Comparison of ENCODE assay signal across 8 mouse cellular contexts in the genomic region with DNA sequence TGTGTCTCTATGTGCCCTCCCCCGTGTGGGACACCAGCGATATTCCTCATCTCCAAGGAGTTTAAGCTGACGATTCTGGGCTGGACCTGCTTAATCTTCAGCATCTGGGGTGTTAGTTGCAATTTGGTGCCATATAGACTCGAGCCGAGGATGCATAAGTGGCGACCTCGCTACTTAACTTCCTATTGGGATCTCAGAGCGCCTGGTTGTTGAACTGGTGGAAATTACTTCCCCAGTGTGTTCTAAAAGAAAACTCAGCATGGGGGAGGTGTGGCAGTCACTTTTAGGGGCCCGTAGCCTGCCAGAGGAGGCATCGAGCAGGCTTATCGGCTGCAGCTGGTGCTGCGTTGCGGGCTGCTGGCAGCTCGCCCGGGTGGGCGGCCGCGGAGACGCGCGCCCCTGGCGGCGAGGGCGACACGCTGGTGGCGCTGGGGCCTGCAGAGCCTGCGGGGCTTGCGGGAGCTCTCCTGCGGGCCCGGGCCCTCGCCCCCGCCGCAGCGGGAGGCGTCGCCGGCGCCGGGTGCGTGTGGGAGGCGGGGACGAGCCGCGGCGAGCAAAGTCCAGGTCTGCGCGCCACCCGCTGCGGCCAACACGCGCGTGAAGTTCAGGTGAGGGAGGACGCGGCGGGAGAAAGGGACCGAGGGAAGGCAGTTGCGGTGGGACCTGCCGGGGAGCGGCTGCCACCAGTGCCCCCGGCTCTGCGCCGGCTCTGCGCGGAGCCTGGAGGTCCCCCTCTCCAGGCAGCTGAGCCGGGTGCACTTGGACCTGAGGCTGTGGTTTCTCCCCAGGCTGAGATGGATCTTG. TPM values are rescaled to one million over a fixed set of nuclear protein-coding genes. Genes with fewer than 3 reads are reported as not detected.
DNase-seq lines count a peak whose midpoint lies in the region; ATAC-seq and TF ChIP-seq lines count a peak whose summit lies in the region.

A gene (plus strand): TSS at position 418 of the 804 bp plus-strand sequence.

- DNase-seq in ES-E14 (ENCODE audit: low read depth, low spot score): peak; percentile 27
- peak; percentile 23 to 57 for DNase-seq in cerebellum, adult 18-20 months
- peak; percentile 85 for DNase-seq in forebrain, postnatal 0 days
- peak; percentile 72 for DNase-seq in heart, postnatal 36 days
- DNase-seq in layer of hippocampus, adult 2 months (ENCODE audit: low spot score in 2 of 2): peak; percentile 52 to 76
- peak; percentile 9 to 25 for DNase-seq in lung, adult 18-20 months

- peak; percentile 64 for TF ChIP-seq CTCF in forebrain, postnatal 0 days (IDR thresholded peaks at IDR 0.05; ENCODE audit: low read depth)
- TF ChIP-seq CTCF in layer of hippocampus, adult 2 months (conservative IDR thresholded peaks at IDR 0.05): peak; percentile 74
- TF ChIP-seq CTCF in testis, adult 2 months (IDR thresholded peaks at IDR 0.05; ENCODE audit: control insufficient read depth, insufficient read depth, insufficient replicate concordance, low read depth, low read length): no peak

- H3K4me1 ChIP-seq in ES-E14 (ENCODE audit: control insufficient read depth in 2 of 2, insufficient read depth in 2 of 2, low read length in 2 of 2, poor library complexity in 1 of 2): no peaks in the 10 kb centered on the region
- peaks cover 6% of the 10 kb centered on the region; the same call in 1 of the 2 replicates for H3K4me1 ChIP-seq in forebrain, postnatal 0 days (ENCODE audit: insufficient read depth)
- no peaks in the 10 kb centered on the region; the same call in 1 of the 2 replicates for H3K4me1 ChIP-seq in neural tube, embryonic 14.5 days (ENCODE audit: control insufficient read depth, insufficient read depth, low read length)
- peaks cover 7% of the 10 kb centered on the region for H3K4me1 ChIP-seq in testis, adult 2 months (ENCODE audit: control insufficient read depth, insufficient read depth, low read length)

- ATAC-seq in forebrain, postnatal 0 days: peak; percentile 95
- ATAC-seq in neural tube, embryonic 14.5 days (ENCODE audit: low read depth): peak; percentile 96

- H3K27ac ChIP-seq in ES-E14 (ENCODE audit: insufficient read depth, low read depth, low read length, poor library complexity, severe bottlenecking): no peak within 1 kb of the TSS
- no peak within 1 kb of the TSS for H3K27ac ChIP-seq in forebrain, postnatal 0 days (ENCODE audit: low read depth, low read length)
- peak within 1 kb of the TSS; percentile 74 for H3K27ac ChIP-seq in layer of hippocampus, adult 2 months
- no peak within 1 kb of the TSS for H3K27ac ChIP-seq in neural tube, embryonic 14.5 days (ENCODE audit: low read depth, low read length)
- no peak within 1 kb of the TSS for H3K27ac ChIP-seq in testis, adult 2 months (ENCODE audit: control insufficient read depth, insufficient read depth, low read depth, low read length)

- H3K27me3 ChIP-seq in forebrain, postnatal 0 days (ENCODE audit: insufficient read depth, low read length): no peaks in the 10 kb centered on the region
- H3K27me3 ChIP-seq in neural tube, embryonic 14.5 days (ENCODE audit: control insufficient read depth, insufficient read depth, low read length): no peaks in the 10 kb centered on the region
- H3K27me3 ChIP-seq in testis, adult 2 months (ENCODE audit: control insufficient read depth, insufficient read depth, low read length): no peaks in the 10 kb centered on the region

- under 1% methylated on average over 52 of the region's 65 CpGs for WGBS in forebrain, postnatal 0 days
- under 1% methylated on average over 65 of the region's 65 CpGs for WGBS in neural tube, embryonic 14.5 days

- no peak for TF ChIP-seq POLR2A in testis, adult 2 months (IDR thresholded peaks at IDR 0.05; ENCODE audit: control insufficient read depth, low read depth, low read length)

- H3K4me2 ChIP-seq in forebrain, postnatal 0 days (ENCODE audit: low read depth): peak within 1 kb of the TSS; percentile 91
- H3K4me2 ChIP-seq in neural tube, embryonic 14.5 days (ENCODE audit: low read depth, low read length): peak within 1 kb of the TSS; percentile 92

- peak within 1 kb of the TSS; percentile 71 for H3K9ac ChIP-seq in ES-E14 (ENCODE audit: insufficient read depth, low read depth, low read length, poor library complexity, severe bottlenecking)
- H3K9ac ChIP-seq in forebrain, postnatal 0 days: peak within 1 kb of the TSS; percentile 59
- H3K9ac ChIP-seq in neural tube, embryonic 14.5 days (replicated peaks; ENCODE audit: low read depth, low read length): peak within 1 kb of the TSS; percentile 67

- peak within 1 kb of the TSS; percentile 69 to 79 for H3K4me3 ChIP-seq in ES-E14 (ENCODE audit: insufficient read depth in 1 of 2, low read depth in 1 of 2, low read length in 2 of 2, poor library complexity in 1 of 2, severe bottlenecking in 1 of 2)
- H3K4me3 ChIP-seq in forebrain, postnatal 0 days (ENCODE audit: low read depth, low read length): peak within 1 kb of the TSS; percentile 64
- H3K4me3 ChIP-seq in layer of hippocampus, adult 2 months: peak within 1 kb of the TSS; percentile 70
- peak within 1 kb of the TSS; percentile 60 for H3K4me3 ChIP-seq in neural tube, embryonic 14.5 days (ENCODE audit: low read depth, low read length)
- peak within 1 kb of the TSS; percentile 37 for H3K4me3 ChIP-seq in testis, adult 2 months (ENCODE audit: control insufficient read depth, low read depth, low read length)

- intact Hi-C loops in heart, postnatal 36 days (cut with DNase I): no loop called here

- H3K36me3 ChIP-seq in ES-E14 (ENCODE audit: control insufficient read depth, insufficient read depth, low read length, poor library complexity, severe bottlenecking): no peaks in the 10 kb centered on the region
- no peaks in the 10 kb centered on the region for H3K36me3 ChIP-seq in forebrain, postnatal 0 days (ENCODE audit: insufficient read depth)
- no peaks in the 10 kb centered on the region for H3K36me3 ChIP-seq in neural tube, embryonic 14.5 days (ENCODE audit: control insufficient read depth, insufficient read depth, low read length)
- no peaks in the 10 kb centered on the region for H3K36me3 ChIP-seq in testis, adult 2 months (ENCODE audit: control insufficient read depth, insufficient read depth, low read length)

- H3K9me3 ChIP-seq in ES-E14 (ENCODE audit: control insufficient read depth, insufficient read depth, low read depth, low read length): no peaks in the 10 kb centered on the region
- H3K9me3 ChIP-seq in forebrain, postnatal 0 days (ENCODE audit: low read length): no peaks in the 10 kb centered on the region
- H3K9me3 ChIP-seq in neural tube, embryonic 14.5 days (ENCODE audit: control insufficient read depth, low read length): no peaks in the 10 kb centered on the region

- in situ Hi-C loops in ES-E14 (cut with MboI; ENCODE audit: low sequenced_read_pairs in 2 of 2, unreplicated experiment in 2 of 2): no loop called here

TF ChIP-seq in ES-E14, 5 proteins besides CTCF, POLR2A, EP300 and RAD21:
- TF ChIP-seq HCFC1 (IDR thresholded peaks at IDR 0.05; ENCODE audit: borderline replicate concordance, insufficient read depth, low read length) (no peak), CHD2 (IDR thresholded peaks at IDR 0.05; ENCODE audit: low read depth, low read length) (no peak), ZNF384 (IDR thresholded peaks at IDR 0.05; ENCODE audit: low read depth, low read length) (no peak), ZC3H11A (IDR thresholded peaks at IDR 0.05; ENCODE audit: borderline replicate concordance, low read depth, low read length) (no peak), MAFK (IDR thresholded peaks at IDR 0.05; ENCODE audit: insufficient read depth, low read depth, low read length) (no peak)

RNA-seq across cellular contexts. Expression of the gene that starts here (rescaled TPM):
- total RNA-seq in ES-E14 (2012; rRNA removed): 0.11 TPM in 1 of 2 replicates, not detected in the other
- total RNA-seq in forebrain, postnatal 0 days (2014; rRNA removed): 1.6 and 2.0 TPM in 2 replicates
- polyA plus RNA-seq in forebrain, postnatal 0 days (2015; fragmentation: Nextera tagmentation; extraction: Ambion mirVana): 0.47 and 0.49 TPM in 2 replicates
- total RNA-seq in heart, postnatal 36 days (2021): 10 to 100 TPM; 12.6 to 14.0 TPM
- total RNA-seq in layer of hippocampus, adult 2 months (2021): 1 to 10 TPM; 5.8 to 6.5 TPM
- 0.85 and 0.96 TPM in 2 replicates for polyA plus RNA-seq in neural tube, embryonic 14.5 days (2014; fragmentation: Nextera tagmentation; extraction: Ambion mirVana)
- polyA plus RNA-seq in testis, adult 2 months (2012; rRNA removed): 0.51 and 0.89 TPM in 2 replicates

Comparison
In these comparisons a context has a peak if more than half of its experiments do, and no peak if none do; other contexts are left out.
1. Peak in DNase-seq, H3K4me3 ChIP-seq and H3K9ac ChIP-seq in ES-E14; RNA of the gene not detected or under 1 TPM.
2. Peak in ATAC-seq, H3K4me3 ChIP-seq, H3K9ac ChIP-seq and H3K4me2 ChIP-seq in neural tube, embryonic 14.5 days; RNA of the gene not detected or under 1 TPM.
3. DNase-seq: peak in every context shown above with its lines; median percentile 85 in forebrain, postnatal 0 days; 72 in heart, postnatal 36 days; 64 in layer of hippocampus, adult 2 months; 40 in cerebellum, adult 18-20 months; 27 in ES-E14; 17 in lung, adult 18-20 months.